Mouse (Mus musculus) brain, embryonic 14.5 days (tissue): ENCODE measurements around the gene Six5.

Experiments
- CTCF ChIP-seq: fragments of 200-500 bp; IDR thresholded peaks from 2 replicates; pipeline ENCODE4 v1.5.1; 2012; ENCODE audit warnings: inconsistent platforms, mild to moderate bottlenecking, moderate library complexity, borderline replicate concordance; ENCODE audit not compliant: insufficient read depth, insufficient read length; ENCODE audit errors: extremely low read depth
- POLR2A ChIP-seq: fragments of 200-500 bp; IDR thresholded peaks from 2 replicates; pipeline ENCODE4 v1.6.1; 2012; ENCODE audit warnings: mild to moderate bottlenecking, inconsistent platforms, borderline replicate concordance; ENCODE audit not compliant: poor library complexity, insufficient read depth, insufficient read length, severe bottlenecking; ENCODE audit errors: extremely low read depth

DNA sequence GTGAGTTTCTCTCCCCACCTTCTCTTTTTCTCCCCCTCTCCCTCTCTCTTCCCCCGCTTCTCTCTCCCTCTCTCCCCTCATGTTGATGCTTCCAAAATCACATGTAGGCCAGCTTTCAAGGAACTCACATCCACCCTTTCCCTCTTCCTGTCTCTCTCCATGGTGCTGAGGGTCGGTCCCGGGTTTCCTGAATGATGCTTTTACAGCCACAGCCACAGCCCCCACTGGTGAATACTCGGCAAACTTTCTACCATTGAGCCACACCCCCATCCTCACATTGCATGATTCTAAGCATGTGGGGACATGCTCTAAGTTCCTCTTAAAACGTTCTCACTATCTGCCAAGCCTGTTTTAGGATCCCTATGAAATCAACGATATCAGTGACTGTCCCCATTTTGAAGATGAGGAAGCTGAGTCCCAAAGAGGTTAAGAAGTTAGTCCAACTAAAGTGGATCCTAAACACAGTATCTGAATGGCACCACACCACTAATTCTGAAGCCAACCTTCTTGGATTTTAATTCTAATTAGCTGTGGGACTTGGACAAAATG, 53.2 kb downstream of the Six5 start:
- TF ChIP-seq CTCF (no peak), POLR2A (no peak)
